Mouse (Mus musculus) liver, postnatal 0 days (tissue): ENCODE measurements around the gene Fas.

Experiments
- CTCF ChIP-seq: sonication (generic); IDR thresholded peaks from 2 replicates; pipeline ENCODE4 v1.5.1; 2016; ENCODE audit warnings: antibody characterized with exemption, low read depth
- EP300 ChIP-seq: IDR thresholded peaks from 2 replicates; pipeline ENCODE4 v1.6.1; 2016; ENCODE audit warnings: antibody characterized with exemption, low read depth, mild to moderate bottlenecking

DNA sequence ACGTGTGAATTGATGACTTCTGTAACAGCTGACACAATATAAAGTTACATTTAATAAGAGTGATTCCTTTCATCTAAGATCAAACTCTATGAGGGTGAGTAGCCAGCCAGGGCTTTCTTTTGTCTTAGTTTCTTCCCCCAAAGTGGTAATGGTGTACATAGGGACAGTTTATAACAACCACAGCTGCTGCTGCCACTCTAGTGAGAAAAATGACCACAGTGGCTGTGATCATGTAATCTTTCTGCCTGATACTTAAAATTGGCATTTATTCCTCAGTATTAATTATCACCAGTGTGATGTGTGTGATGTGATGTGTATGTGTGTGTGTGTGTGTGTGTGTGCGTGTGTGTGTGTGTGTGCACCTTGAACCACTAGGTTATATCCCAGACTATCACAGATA is 38.6 kb upstream of the Fas start:
- TF ChIP-seq CTCF (no peak), EP300 (no peak)
